Mouse (Mus musculus) forebrain, embryonic 11.5 days (tissue): Measurements from ENCODE around the gene Dixdc1. TPM values are rescaled to one million over a fixed set of nuclear protein-coding genes. Genes with fewer than 3 reads are reported as not detected.

Source experiments
- ATAC-seq: fragments of 200-750 bp; cut with Nextera tagmentation; replicated peaks from 2 replicates; pipeline ENCODE4 v1.8.0; 2017; ENCODE audit warnings: moderate TSS enrichment; ENCODE audit not compliant: low FRiP score
- DNase-seq: peaks from one replicate; pipeline ENCODE4 v3.0.0-alpha.2; 2017; ENCODE audit warnings: low spot score
- H3K27ac ChIP-seq: fragments of 300-500 bp; sonication (generic); 2 replicates; pipeline ENCODE4 v1.5.1; 2014; ENCODE audit warnings: low read depth, low read length
- H3K27me3 ChIP-seq: fragments of 300-500 bp; sonication (generic); 2 replicates; pipeline ENCODE4 v1.6.1; 2014; ENCODE audit warnings: mild to moderate bottlenecking, low read length, mixed read lengths; ENCODE audit not compliant: control insufficient read depth, insufficient read depth
- H3K36me3 ChIP-seq: fragments of 300-500 bp; sonication (generic); 2 replicates; pipeline ENCODE4 v1.6.1; 2014; ENCODE audit warnings: mild to moderate bottlenecking, low read length, moderate library complexity, mixed read lengths; ENCODE audit not compliant: control insufficient read depth, insufficient read depth
- H3K4me1 ChIP-seq: fragments of 300-500 bp; sonication (generic); replicated peaks from 2 replicates; pipeline ENCODE4 v1.6.1; 2014; ENCODE audit warnings: low read length, mixed read lengths; ENCODE audit not compliant: control insufficient read depth, insufficient read depth
- H3K4me2 ChIP-seq: fragments of 300-500 bp; sonication (generic); 2 replicates; pipeline ENCODE4 v1.6.1; 2014; ENCODE audit warnings: low read depth, mild to moderate bottlenecking, low read length, moderate library complexity, mixed read lengths; ENCODE audit not compliant: severe bottlenecking
- H3K4me3 ChIP-seq: fragments of 300-500 bp; sonication (generic); 2 replicates; pipeline ENCODE4 v1.5.1; 2014; ENCODE audit warnings: low read depth, low read length
- H3K9ac ChIP-seq: fragments of 300-500 bp; sonication (generic); 2 replicates; pipeline ENCODE4 v1.6.1; 2014; ENCODE audit warnings: low read length
- H3K9me3 ChIP-seq: fragments of 300-500 bp; sonication (generic); 2 replicates; pipeline ENCODE4 v1.6.1; 2016; ENCODE audit warnings: low read length, mixed read lengths; ENCODE audit not compliant: control insufficient read depth
- WGBS: fragments of 180-500 bp; shearing (Covaris S2); extraction: QIAGEN DNeasy Blood & Tissue Kit; methylation state at CpG from one replicate; pipeline ENCODE4 v1.1.7; 2014; 5-methylcytosine and 5-hydroxymethylcytosine counted together
- polyA plus RNA-seq: library from polyadenylated mRNA; unstranded; fragments of >200 nt; fragmentation: Nextera tagmentation; extraction: Ambion mirVana; gene quantifications from 2 replicates; pipeline ENCODE4 v1.2.1, GENCODE M21; 2014

Dixdc1 gene
- polyA plus RNA-seq, 1 experiment from 2014 or later: 19.5 TPM

DNA sequence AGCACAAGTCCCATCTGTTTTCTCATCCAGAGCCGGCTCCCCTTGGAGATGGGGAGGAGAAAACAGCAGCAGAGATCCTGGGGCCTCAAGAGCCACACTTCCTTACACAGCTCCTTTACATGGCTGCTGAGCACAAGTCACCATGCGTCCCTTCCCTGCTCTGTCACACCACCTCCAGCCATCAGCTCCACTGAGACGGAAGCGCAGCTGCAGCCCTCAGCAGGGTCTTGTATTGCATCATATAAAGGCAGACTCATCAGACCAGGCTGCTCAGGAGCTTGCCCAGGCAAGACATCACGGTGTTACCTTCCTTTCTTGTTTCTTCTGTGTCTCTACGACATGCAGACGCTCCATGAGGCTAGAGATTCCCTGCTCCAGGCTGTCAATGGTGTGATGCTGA lies 57.6 kb downstream of the Dixdc1 start:
- no peak overlapping the region for H3K4me2 ChIP-seq
- DNase-seq (peak; percentile 40), ATAC-seq (no peak)
- WGBS: 73% methylated on average over 7 of the region's 7 CpGs
- no peaks in the 10 kb centered on the region for H3K4me1 ChIP-seq
- no peak overlapping the region for H3K4me3 ChIP-seq
- H3K27ac ChIP-seq: no peak overlapping the region
- no peaks in the 10 kb centered on the region for H3K9me3 ChIP-seq
- H3K27me3 ChIP-seq: no peaks in the 10 kb centered on the region
- no peak overlapping the region for H3K9ac ChIP-seq
- no peaks in the 10 kb centered on the region; the same call in 1 of the 2 replicates for H3K36me3 ChIP-seq

DNA sequence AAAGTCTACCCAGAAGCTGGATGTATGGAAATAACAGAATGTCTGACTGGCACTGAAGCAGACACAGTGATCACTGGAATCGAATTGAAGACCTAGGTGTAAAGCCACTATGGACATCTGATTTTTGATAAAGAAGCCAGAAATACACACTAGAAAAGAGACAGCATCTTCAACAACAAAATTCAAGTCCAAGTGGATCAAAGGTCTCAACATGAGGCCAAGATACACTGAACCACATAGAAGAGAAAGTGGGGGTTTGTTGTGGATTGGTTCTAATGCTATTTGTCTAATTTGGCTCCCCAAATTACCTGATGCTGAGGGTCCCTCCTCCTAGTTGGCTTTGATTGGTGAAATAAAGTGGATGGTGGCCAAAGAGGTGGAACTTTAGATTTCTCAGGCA lies 59.9 kb downstream of the Dixdc1 start:
- Histone ChIP-seq H3K9ac (no peak overlapping the region), H3K9me3 (no peaks in the 10 kb centered on the region), H3K27ac (no peak overlapping the region), H3K4me1 (no peaks in the 10 kb centered on the region), H3K4me2 (no peak overlapping the region), H3K4me3 (no peak overlapping the region), H3K27me3 (no peaks in the 10 kb centered on the region), H3K36me3 (no peaks in the 10 kb centered on the region)
- DNase-seq: peak; percentile 15
- 87% methylated on average over 1 of the region's 1 CpGs for WGBS
- no peak for ATAC-seq

- ATAC-seq (no peak), DNase-seq (no peak)
- Histone ChIP-seq H3K36me3 (no peaks in the 10 kb centered on the region), H3K27me3 (no peaks in the 10 kb centered on the region), H3K4me2 (no peak overlapping the region), H3K9ac (no peak overlapping the region), H3K27ac (no peak overlapping the region), H3K4me1 (no peaks in the 10 kb centered on the region), H3K4me3 (no peak overlapping the region), H3K9me3 (no peaks in the 10 kb centered on the region)
- WGBS: 13% methylated on average over 1 of the region's 1 CpGs
Measured at GRCm38 (mm10) chr9:50674771-50675170, 64.5 kb downstream of the Dixdc1 start.

GRCm38 (mm10) chr9:50670690-50671089 lies 68.6 kb downstream of the Dixdc1 start:
- H3K9me3 ChIP-seq: no peaks in the 10 kb centered on the region
- H3K4me3 ChIP-seq: no peak overlapping the region
- no peaks in the 10 kb centered on the region for H3K36me3 ChIP-seq
- no peak overlapping the region for H3K9ac ChIP-seq
- DNase-seq (no peak), ATAC-seq (peak; percentile 61; the same call in 1 of the 2 replicates)
- no peaks in the 10 kb centered on the region for H3K27me3 ChIP-seq
- 36% methylated on average over 5 of the region's 5 CpGs for WGBS
- H3K27ac ChIP-seq: no peak overlapping the region
- no peak overlapping the region for H3K4me2 ChIP-seq
- H3K4me1 ChIP-seq: no peaks in the 10 kb centered on the region

DNA sequence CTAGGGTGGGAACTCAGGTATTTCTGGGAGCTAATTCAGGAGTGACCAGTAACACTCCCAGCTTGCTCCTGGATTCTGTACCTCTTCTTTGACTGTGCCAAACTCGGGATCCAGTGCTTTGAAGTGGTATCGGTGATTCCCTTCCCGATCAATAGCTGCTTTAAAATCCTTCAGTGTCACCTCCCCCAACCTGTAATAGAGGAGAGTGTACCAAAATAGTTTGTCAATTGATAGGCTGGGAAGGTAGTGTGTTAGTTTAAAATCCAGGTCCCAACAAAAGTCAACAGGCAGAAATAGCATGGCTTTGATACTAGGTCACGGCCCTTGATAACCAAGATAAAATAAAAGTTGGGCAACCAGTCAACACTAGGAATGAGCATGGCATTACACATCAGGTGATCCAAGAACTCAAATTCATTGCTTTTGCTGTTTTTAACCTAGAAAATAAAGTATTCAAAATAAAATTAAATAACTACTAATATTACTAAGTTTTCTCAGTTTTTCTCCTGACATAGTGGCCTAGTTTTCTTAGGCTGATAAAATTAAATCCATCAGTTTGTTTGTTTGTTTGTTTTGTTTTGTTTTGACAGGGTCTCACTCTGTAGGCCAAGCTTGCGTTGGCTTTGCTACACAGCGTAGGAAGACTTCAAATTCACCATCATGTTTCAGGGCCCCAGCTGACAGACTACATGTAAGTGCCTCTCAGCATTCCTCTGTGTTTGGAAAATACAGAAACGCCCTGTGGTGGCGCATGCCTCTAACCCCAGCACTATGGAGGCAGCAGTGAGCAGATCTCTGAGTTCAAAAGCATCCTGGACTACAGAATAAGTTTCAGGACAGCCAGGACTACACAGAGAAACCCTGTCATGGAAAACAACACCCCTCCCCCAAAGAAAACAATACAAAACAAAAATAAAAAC lies 71.5 kb downstream of the Dixdc1 start:
- Histone ChIP-seq H3K27ac (no peak overlapping the region), H3K9ac (no peak overlapping the region), H3K4me3 (no peak overlapping the region), H3K36me3 (no peaks in the 10 kb centered on the region), H3K4me1 (no peaks in the 10 kb centered on the region), H3K9me3 (no peaks in the 10 kb centered on the region), H3K4me2 (no peak overlapping the region), H3K27me3 (no peaks in the 10 kb centered on the region)
- 83% methylated on average over 8 of the region's 8 CpGs for whole genome bisulfite sequencing
- DNase-seq (no peak), ATAC-seq (no peak)

DNA sequence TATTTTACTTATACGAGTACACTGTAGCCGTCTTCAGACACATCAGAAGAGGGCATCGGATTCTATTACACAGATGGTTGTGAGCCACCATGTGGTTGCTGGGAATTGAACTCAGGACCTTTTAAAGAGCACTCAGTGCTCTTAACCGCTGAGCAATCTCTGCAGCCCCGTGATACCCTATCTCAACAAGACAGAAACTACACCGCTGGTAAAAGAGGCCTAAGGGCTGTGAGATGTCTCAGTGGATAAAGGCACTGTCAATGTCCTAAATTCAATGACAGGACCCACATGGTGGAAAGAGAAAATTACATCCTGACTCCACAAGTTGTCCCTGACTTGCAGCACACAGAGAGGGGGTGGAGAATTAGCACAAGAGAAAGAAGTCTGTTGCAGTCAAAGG lies 72.9 kb downstream of the Dixdc1 start:
- Histone ChIP-seq H3K4me1 (no peaks in the 10 kb centered on the region), H3K4me3 (no peak overlapping the region), H3K27me3 (no peaks in the 10 kb centered on the region), H3K36me3 (no peaks in the 10 kb centered on the region), H3K4me2 (no peak overlapping the region), H3K9ac (no peak overlapping the region), H3K9me3 (no peaks in the 10 kb centered on the region), H3K27ac (no peak overlapping the region)
- DNase-seq (no peak), ATAC-seq (no peak)
- WGBS: 84% methylated on average over 6 of the region's 6 CpGs

DNA sequence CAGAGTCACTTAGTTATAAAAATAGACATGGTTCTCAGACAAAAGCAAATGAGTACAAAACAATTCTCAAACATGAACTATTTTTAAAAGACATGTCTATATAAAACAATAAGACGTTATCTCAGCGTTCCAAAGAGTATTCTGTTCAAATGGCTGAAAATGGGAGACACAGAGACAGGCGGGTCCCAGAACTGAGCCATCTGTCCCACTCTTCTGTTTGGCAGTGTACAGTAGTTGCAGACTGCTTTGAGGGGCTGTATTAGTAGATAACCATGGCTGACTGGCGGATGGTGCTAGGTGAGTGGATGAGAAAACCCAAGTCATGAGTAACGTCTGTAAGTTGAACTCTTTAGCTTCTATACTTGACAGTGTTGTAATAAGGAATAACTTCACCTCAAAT lies 74.5 kb downstream of the Dixdc1 start:
- H3K27me3 ChIP-seq: no peaks in the 10 kb centered on the region
- ATAC-seq (no peak), DNase-seq (no peak)
- H3K4me1 ChIP-seq: no peaks in the 10 kb centered on the region
- no peak overlapping the region for H3K4me3 ChIP-seq
- no peak overlapping the region for H3K4me2 ChIP-seq
- no peaks in the 10 kb centered on the region for H3K36me3 ChIP-seq
- no peaks in the 10 kb centered on the region for H3K9me3 ChIP-seq
- WGBS: 91% methylated on average over 5 of the region's 5 CpGs
- no peak overlapping the region for H3K9ac ChIP-seq
- H3K27ac ChIP-seq: no peak overlapping the region

DNA sequence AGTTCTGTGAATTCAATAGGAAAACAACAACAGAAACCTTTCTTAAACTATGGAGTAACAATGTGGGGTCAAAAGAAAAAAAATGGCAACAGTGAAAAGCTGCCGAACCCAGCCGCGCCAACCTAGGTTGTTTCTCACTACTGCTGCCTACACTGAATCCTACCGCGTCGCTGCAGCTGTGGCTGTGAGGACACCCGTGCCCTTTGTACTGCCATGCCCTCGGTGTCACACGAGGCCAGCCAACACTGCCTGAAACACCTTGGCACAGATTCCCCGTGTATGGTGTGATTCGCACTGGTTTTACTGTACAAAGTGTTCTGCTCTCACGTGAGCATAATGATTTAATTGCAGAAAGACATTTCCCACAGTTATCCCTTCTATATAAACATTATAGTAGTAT lies 78.9 kb downstream of the Dixdc1 start:
- 18% methylated on average over 12 of the region's 12 CpGs for WGBS
- no peaks in the 10 kb centered on the region for H3K27me3 ChIP-seq
- H3K4me3 ChIP-seq: peak overlapping the region; percentile 84
- no peaks in the 10 kb centered on the region for H3K9me3 ChIP-seq
- peaks cover 2% of the 10 kb centered on the region; the same call in 1 of the 2 replicates for H3K4me1 ChIP-seq
- ATAC-seq (no peak), DNase-seq (no peak)
- no peak overlapping the region for H3K9ac ChIP-seq
- H3K4me2 ChIP-seq: peak overlapping the region; percentile 84
- H3K27ac ChIP-seq: no peak overlapping the region
- H3K36me3 ChIP-seq: no peaks in the 10 kb centered on the region; the same call in 1 of the 2 replicates
